Mouse (Mus musculus) intestine, embryonic 15.5 days (tissue): ENCODE results near the gene Gprc5c. TPM values are rescaled to one million over a fixed set of nuclear protein-coding genes. Genes with fewer than 3 reads are reported as not detected.
A peak's percentile ranks its signal among the peaks of the same experiment; 100 is the strongest.
"Not testable (repeated sequence)": the region's sequence is repeated elsewhere in the genome, so short reads cannot be mapped to it uniquely, and the experiment has no call there.

ENCODE experiments used
- ATAC-seq: fragments of 200-750 bp; cut with Nextera tagmentation; 2 replicates; pipeline ENCODE4 v1.8.0; 2017; ENCODE audit warnings: moderate TSS enrichment, moderate library complexity
- H3K27ac ChIP-seq: fragments of 300-500 bp; sonication (generic); 2 replicates; pipeline ENCODE4 v1.5.1; 2015; ENCODE audit warnings: mild to moderate bottlenecking, inconsistent platforms
- H3K27me3 ChIP-seq: fragments of 300-500 bp; sonication (generic); replicated peaks from 2 replicates; pipeline ENCODE4 v1.6.1; 2015; ENCODE audit warnings: inconsistent platforms
- H3K36me3 ChIP-seq: fragments of 300-500 bp; sonication (generic); 2 replicates; pipeline ENCODE4 v1.6.1; 2015; ENCODE audit warnings: inconsistent platforms
- H3K4me1 ChIP-seq: fragments of 300-500 bp; sonication (generic); replicated peaks from 2 replicates; pipeline ENCODE4 v1.6.1; 2015; ENCODE audit warnings: inconsistent platforms
- H3K4me2 ChIP-seq: fragments of 300-500 bp; sonication (generic); replicated peaks from 2 replicates; pipeline ENCODE4 v1.6.1; 2015; ENCODE audit warnings: mild to moderate bottlenecking, inconsistent platforms
- H3K4me3 ChIP-seq: fragments of 300-500 bp; sonication (generic); replicated peaks from 2 replicates; pipeline ENCODE4 v1.5.1; 2015; ENCODE audit warnings: inconsistent platforms
- H3K9ac ChIP-seq: fragments of 300-500 bp; sonication (generic); 2 replicates; pipeline ENCODE4 v1.6.1; 2015; ENCODE audit warnings: inconsistent platforms
- H3K9me3 ChIP-seq: fragments of 300-500 bp; sonication (generic); 2 replicates; pipeline ENCODE4 v1.6.1; 2016; ENCODE audit warnings: inconsistent platforms
- WGBS: fragments of 180-500 bp; shearing (Covaris S2); methylation state at CpG from one replicate; pipeline ENCODE4 v1.1.7; 2015; 5-methylcytosine and 5-hydroxymethylcytosine counted together
- polyA plus RNA-seq: library from polyadenylated mRNA; unstranded; fragments of >200 nt; fragmentation: Nextera tagmentation; extraction: Ambion mirVana; gene quantifications from 2 replicates; pipeline ENCODE4 v1.2.1, GENCODE M21; 2015

Gprc5c gene
- polyA plus RNA-seq, 1 experiment from 2014 or later: 16.0 TPM

DNA sequence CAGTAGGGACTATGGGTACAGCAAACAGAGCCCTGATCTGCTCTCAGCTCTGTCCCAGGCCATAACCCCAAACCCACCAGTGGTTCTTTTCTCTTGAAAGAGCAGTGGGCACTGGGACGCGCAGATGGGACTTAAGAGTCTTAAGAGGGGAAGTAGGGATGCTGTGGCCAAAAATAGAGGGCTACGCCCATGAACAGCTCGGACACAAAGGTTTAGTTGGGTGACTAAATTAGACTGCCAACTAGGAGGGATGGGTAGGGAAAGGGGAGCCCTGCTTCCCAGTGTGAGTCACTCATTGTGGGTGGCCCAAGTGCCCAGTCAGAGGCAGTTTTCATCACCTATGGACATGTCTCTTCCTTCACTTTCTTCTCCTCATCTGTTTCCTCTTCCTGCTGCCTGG lies 52.3 kb downstream of the Gprc5c start:
- 88% methylated on average over 4 of the region's 4 CpGs for WGBS
- no peak overlapping the region for H3K9ac ChIP-seq
- ATAC-seq: no peak

GRCm38 (mm10) chr11:114907567-114907966 lies 56.6 kb downstream of the Gprc5c start:
- no peak overlapping the region for H3K27ac ChIP-seq
- 76% methylated on average over 4 of the region's 4 CpGs for WGBS
- H3K4me1 ChIP-seq: no peaks in the 10 kb centered on the region
- H3K9me3 ChIP-seq: no peaks in the 10 kb centered on the region
- no peaks in the 10 kb centered on the region for H3K36me3 ChIP-seq
- H3K4me2 ChIP-seq: no peak overlapping the region
- H3K27me3 ChIP-seq: no peaks in the 10 kb centered on the region
- no peak overlapping the region for H3K9ac ChIP-seq
- no peak for ATAC-seq
- no peak overlapping the region for H3K4me3 ChIP-seq

More for the DNA sequence above, 52.3 kb downstream of the Gprc5c start:
- H3K4me1 ChIP-seq: no peaks in the 10 kb centered on the region
- H3K27me3 ChIP-seq: no peaks in the 10 kb centered on the region
- no peak overlapping the region for H3K4me3 ChIP-seq
- no peak overlapping the region for H3K27ac ChIP-seq
- H3K4me2 ChIP-seq: no peak overlapping the region
- H3K9me3 ChIP-seq: no peaks in the 10 kb centered on the region
- H3K36me3 ChIP-seq: no peaks in the 10 kb centered on the region

- Histone ChIP-seq H3K27me3 (no peaks in the 10 kb centered on the region), H3K4me3 (no peak overlapping the region), H3K36me3 (no peaks in the 10 kb centered on the region), H3K4me2 (no peak overlapping the region), H3K9me3 (no peaks in the 10 kb centered on the region), H3K27ac (no peak overlapping the region), H3K4me1 (no peaks in the 10 kb centered on the region), H3K9ac (no peak overlapping the region)
- WGBS: 44% methylated on average over 4 of the region's 4 CpGs
- ATAC-seq: no peak
These were observed 57.1 kb downstream of the Gprc5c start for GRCm38 (mm10) chr11:114908086-114908485.

GRCm38 (mm10) chr11:114909538-114909937 lies 58.6 kb downstream of the Gprc5c start:
- H3K4me2 ChIP-seq, H3K9me3 ChIP-seq, H3K9ac ChIP-seq, ATAC-seq, H3K27me3 ChIP-seq, H3K4me1 ChIP-seq, H3K4me3 ChIP-seq, H3K27ac ChIP-seq, H3K36me3 ChIP-seq: not testable (repeated sequence)
- WGBS: 31% methylated on average over 3 of the region's 3 CpGs

GRCm38 (mm10) chr11:114912847-114913246 lies 61.9 kb downstream of the Gprc5c start:
- H3K4me3 ChIP-seq: no peak overlapping the region
- WGBS: 12% methylated on average over 9 of the region's 9 CpGs
- peak; percentile 49 for ATAC-seq
- H3K27me3 ChIP-seq: no peaks in the 10 kb centered on the region
- H3K4me1 ChIP-seq: no peaks in the 10 kb centered on the region
- H3K9ac ChIP-seq: no peak overlapping the region
- no peak overlapping the region for H3K4me2 ChIP-seq
- H3K9me3 ChIP-seq: no peaks in the 10 kb centered on the region
- no peak overlapping the region for H3K27ac ChIP-seq
- H3K36me3 ChIP-seq: no peaks in the 10 kb centered on the region

- H3K9ac ChIP-seq: no peak overlapping the region
- ATAC-seq: no peak
- H3K4me1 ChIP-seq: no peaks in the 10 kb centered on the region
- H3K27ac ChIP-seq: no peak overlapping the region
- H3K9me3 ChIP-seq: no peaks in the 10 kb centered on the region
- 33% methylated on average over 7 of the region's 7 CpGs for whole genome bisulfite sequencing
- no peaks in the 10 kb centered on the region for H3K36me3 ChIP-seq
- no peaks in the 10 kb centered on the region for H3K27me3 ChIP-seq
- no peak overlapping the region for H3K4me2 ChIP-seq
- H3K4me3 ChIP-seq: no peak overlapping the region
These were observed 64.0 kb downstream of the Gprc5c start for GRCm38 (mm10) chr11:114914978-114915377.

DNA sequence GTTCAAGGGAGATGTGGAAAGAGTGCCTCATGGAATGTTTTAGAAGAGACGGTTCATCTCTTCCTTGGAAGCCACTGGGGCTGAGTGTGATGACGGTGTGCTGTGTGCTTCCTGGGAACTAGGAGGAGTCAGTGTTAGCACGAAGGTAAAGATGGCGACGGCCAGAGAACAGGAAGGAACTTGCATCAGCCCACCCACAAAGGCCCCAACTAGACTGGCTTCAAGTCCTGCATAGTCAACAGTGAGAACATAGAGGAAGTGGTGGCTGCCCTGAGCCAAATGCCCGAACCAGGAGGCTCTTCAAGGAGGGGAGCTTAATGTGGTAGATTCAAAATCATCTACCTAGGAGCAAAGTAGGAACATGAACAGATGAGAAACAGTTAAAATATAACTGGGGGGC lies 66.2 kb downstream of the Gprc5c start:
- no peaks in the 10 kb centered on the region for H3K4me1 ChIP-seq
- H3K9me3 ChIP-seq: no peaks in the 10 kb centered on the region
- WGBS: 72% methylated on average over 6 of the region's 6 CpGs
- no peaks in the 10 kb centered on the region for H3K27me3 ChIP-seq
- H3K4me3 ChIP-seq: no peak overlapping the region
- no peak for ATAC-seq
- no peak overlapping the region for H3K4me2 ChIP-seq
- H3K27ac ChIP-seq: no peak overlapping the region
- no peaks in the 10 kb centered on the region for H3K36me3 ChIP-seq
- no peak overlapping the region for H3K9ac ChIP-seq

Other genes starting within 250 kb of the Gprc5c start
- gene Rpl38, start 182.6 kb upstream of the Gprc5c start, polyA plus RNA-seq: 1,066 and 1,145 TPM in 2 replicates
- 28.5 and 31.5 TPM in 2 replicates for gene Ttyh2, start 175.7 kb upstream of the Gprc5c start, polyA plus RNA-seq
- 0.21 and 0.29 TPM in 2 replicates for gene Dnaic2, start 123.7 kb upstream of the Gprc5c start, polyA plus RNA-seq
- 0.33 and 0.45 TPM in 2 replicates for gene Kif19a, start 85.8 kb upstream of the Gprc5c start, polyA plus RNA-seq
- gene Btbd17, start 55.2 kb upstream of the Gprc5c start, polyA plus RNA-seq: 1.4 and 1.5 TPM in 2 replicates
- 0.21 and 0.51 TPM in 2 replicates for gene Gpr142, start 52.2 kb upstream of the Gprc5c start, polyA plus RNA-seq
- 1.2 and 2.2 TPM in 2 replicates for gene Cd300a, start 38.9 kb downstream of the Gprc5c start, polyA plus RNA-seq
- 0.27 and 0.43 TPM in 2 replicates for gene Cd300lb, start 83.2 kb downstream of the Gprc5c start, polyA plus RNA-seq
- not detected in 2 replicates for gene Cd300c, start 118.0 kb downstream of the Gprc5c start, polyA plus RNA-seq
- gene Cd300ld, start 138.8 kb downstream of the Gprc5c start, polyA plus RNA-seq: 0.19 and 0.34 TPM in 2 replicates
- gene Cd300c2, start 150.7 kb downstream of the Gprc5c start, polyA plus RNA-seq: 1.9 and 2.8 TPM in 2 replicates
- gene Cd300ld2, start 165.0 kb downstream of the Gprc5c start, polyA plus RNA-seq: not detected in 2 replicates
- not detected in 2 replicates for gene Cd300ld4, start 175.9 kb downstream of the Gprc5c start, polyA plus RNA-seq
- not detected in 2 replicates for gene Cd300ld5, start 186.6 kb downstream of the Gprc5c start, polyA plus RNA-seq
- gene Cd300ld3, start 197.3 kb downstream of the Gprc5c start, polyA plus RNA-seq: not detected in 2 replicates
- 0.06 and 0.28 TPM in 2 replicates for gene Cd300e, start 211.0 kb downstream of the Gprc5c start, polyA plus RNA-seq
- 3.6 and 3.7 TPM in 2 replicates for gene Rab37, start 240.3 kb downstream of the Gprc5c start, polyA plus RNA-seq